Comparison of ENCODE assay signal across 8 mouse cellular contexts in genomic region chr5:113173318-113173717, GRCm38 (mm10). TPM values are rescaled to one million over a fixed set of nuclear protein-coding genes. Genes with fewer than 3 reads are reported as not detected.
DNase-seq lines count a peak whose midpoint lies in the region; ATAC-seq and TF ChIP-seq lines count a peak whose summit lies in the region.

No protein-coding gene starts in this region.

- H3K4me2 ChIP-seq in midbrain, embryonic 14.5 days (ENCODE audit: low read length) = no peak overlapping the region
- H3K4me2 ChIP-seq in midbrain, embryonic 16.5 days (ENCODE audit: low read length) = no peak overlapping the region
- no peak overlapping the region for H3K4me2 ChIP-seq in hindbrain, postnatal 0 days (ENCODE audit: low read depth, low read length)
- no peak overlapping the region for H3K4me2 ChIP-seq in limb, embryonic 14.5 days (replicated peaks; ENCODE audit: low read depth, low read length, severe bottlenecking)

- no peaks in the 10 kb centered on the region for H3K4me1 ChIP-seq in midbrain, embryonic 14.5 days (ENCODE audit: control insufficient read depth, insufficient read depth, low read length)
- H3K4me1 ChIP-seq in midbrain, embryonic 16.5 days (ENCODE audit: control insufficient read depth, insufficient read depth, low read length) = no peaks in the 10 kb centered on the region
- H3K4me1 ChIP-seq in hindbrain, postnatal 0 days (ENCODE audit: insufficient read depth, low read length) = no peaks in the 10 kb centered on the region
- H3K4me1 ChIP-seq in limb, embryonic 14.5 days (ENCODE audit: control insufficient read depth, insufficient read depth, low read length) = no peaks in the 10 kb centered on the region

- no peak overlapping the region for H3K27ac ChIP-seq in midbrain, embryonic 14.5 days (replicated peaks; ENCODE audit: low read depth, low read length)
- no peak overlapping the region for H3K27ac ChIP-seq in midbrain, embryonic 16.5 days (ENCODE audit: low read length)
- H3K27ac ChIP-seq in hindbrain, postnatal 0 days = no peak overlapping the region
- H3K27ac ChIP-seq in limb, embryonic 14.5 days (replicated peaks; ENCODE audit: low read depth, low read length) = no peak overlapping the region

- 18% methylated on average over 5 of the region's 5 CpGs for WGBS in midbrain, embryonic 14.5 days
- 22% methylated on average over 5 of the region's 5 CpGs for WGBS in midbrain, embryonic 16.5 days
- WGBS in hindbrain, postnatal 0 days = 22% methylated on average over 5 of the region's 5 CpGs
- WGBS in limb, embryonic 14.5 days = 15% methylated on average over 5 of the region's 5 CpGs

- peak; percentile 95 for TF ChIP-seq CTCF in hindbrain, postnatal 0 days (IDR thresholded peaks at IDR 0.05; ENCODE audit: low read depth)

- no peaks in the 10 kb centered on the region for H3K27me3 ChIP-seq in midbrain, embryonic 14.5 days (ENCODE audit: control insufficient read depth, insufficient read depth, low read length)
- no peaks in the 10 kb centered on the region for H3K27me3 ChIP-seq in midbrain, embryonic 16.5 days (ENCODE audit: control insufficient read depth, insufficient read depth, low read depth, low read length)
- no peaks in the 10 kb centered on the region for H3K27me3 ChIP-seq in hindbrain, postnatal 0 days (ENCODE audit: insufficient read depth, low read length)
- no peaks in the 10 kb centered on the region for H3K27me3 ChIP-seq in limb, embryonic 14.5 days (ENCODE audit: control insufficient read depth, insufficient read depth, low read length)

- no peak overlapping the region for H3K9ac ChIP-seq in midbrain, embryonic 14.5 days (replicated peaks; ENCODE audit: low read length)
- no peak overlapping the region for H3K9ac ChIP-seq in midbrain, embryonic 16.5 days (ENCODE audit: low read depth, low read length)
- H3K9ac ChIP-seq in hindbrain, postnatal 0 days (replicated peaks; ENCODE audit: low read length) = no peak overlapping the region
- no peak overlapping the region for H3K9ac ChIP-seq in limb, embryonic 14.5 days (ENCODE audit: low read depth, low read length, severe bottlenecking)

- peak; percentile 78 for DNase-seq in midbrain, embryonic 14.5 days
- peak; percentile 85 for DNase-seq in adrenal gland, postnatal 10 days
- peak; percentile 81 for DNase-seq in embryo, embryonic 10.5 days (ENCODE audit: low spot score)
- DNase-seq in hindbrain, postnatal 0 days (ENCODE audit: low spot score) = peak; percentile 69
- DNase-seq in limb, embryonic 14.5 days (ENCODE audit: low spot score) = peak; percentile 59
- DNase-seq in retina, embryonic 14.5 days (ENCODE audit: low spot score) = peak; percentile 85
- peak; percentile 55 to 75 for DNase-seq in urinary bladder, postnatal 36 days (ENCODE audit: low spot score in 2 of 2)

- no peak for ATAC-seq in midbrain, embryonic 14.5 days (ENCODE audit: low FRiP score, low TSS enrichment)
- no peak for ATAC-seq in midbrain, embryonic 16.5 days
- no peak for ATAC-seq in hindbrain, postnatal 0 days
- no peak for ATAC-seq in limb, embryonic 14.5 days (ENCODE audit: low FRiP score, low read depth)

- H3K9me3 ChIP-seq in midbrain, embryonic 14.5 days (ENCODE audit: control insufficient read depth, low read length) = no peaks in the 10 kb centered on the region
- H3K9me3 ChIP-seq in midbrain, embryonic 16.5 days (replicated peaks; ENCODE audit: control insufficient read depth, low read length, poor library complexity, severe bottlenecking) = no peaks in the 10 kb centered on the region
- no peaks in the 10 kb centered on the region for H3K9me3 ChIP-seq in hindbrain, postnatal 0 days (ENCODE audit: low read length)
- no peaks in the 10 kb centered on the region for H3K9me3 ChIP-seq in limb, embryonic 14.5 days (ENCODE audit: control insufficient read depth, low read length)

- no peak overlapping the region for H3K4me3 ChIP-seq in midbrain, embryonic 14.5 days (replicated peaks; ENCODE audit: low read depth, low read length)
- no peak overlapping the region for H3K4me3 ChIP-seq in midbrain, embryonic 16.5 days (ENCODE audit: low read depth, low read length)
- H3K4me3 ChIP-seq in hindbrain, postnatal 0 days (ENCODE audit: low read length) = no peak overlapping the region
- no peak overlapping the region for H3K4me3 ChIP-seq in limb, embryonic 14.5 days (replicated peaks; ENCODE audit: low read length)

- H3K36me3 ChIP-seq in midbrain, embryonic 14.5 days (ENCODE audit: control insufficient read depth, insufficient read depth, low read length) = no peaks in the 10 kb centered on the region
- H3K36me3 ChIP-seq in midbrain, embryonic 16.5 days (ENCODE audit: control insufficient read depth, insufficient read depth, low read length) = no peaks in the 10 kb centered on the region
- no peaks in the 10 kb centered on the region for H3K36me3 ChIP-seq in hindbrain, postnatal 0 days (ENCODE audit: insufficient read depth, low read length)
- H3K36me3 ChIP-seq in limb, embryonic 14.5 days (ENCODE audit: control insufficient read depth, insufficient read depth, low read length) = no peaks in the 10 kb centered on the region

- TF ChIP-seq POLR2A in limb, embryonic 14.5 days (IDR thresholded peaks at IDR 0.05; ENCODE audit: borderline replicate concordance, extremely low read depth, insufficient read depth, insufficient read length) = no peak

RNA-seq across cellular contexts. Expression of gene 2900026A02Rik, which starts 47.7 kb away (rescaled TPM):
- 1.6 and 2.1 TPM in 2 replicates for polyA plus RNA-seq in midbrain, embryonic 14.5 days (2014; fragmentation: Nextera tagmentation; extraction: Ambion mirVana)
- polyA plus RNA-seq in midbrain, embryonic 16.5 days (2015; fragmentation: Nextera tagmentation; extraction: Ambion mirVana) = 3.8 and 4.2 TPM in 2 replicates
- total RNA-seq in adrenal gland, postnatal 10 days (2021) = 10 to 100 TPM; 23.0 to 23.1 TPM
- total RNA-seq in hindbrain, postnatal 0 days (2014; rRNA removed) = 9.2 and 10.6 TPM in 2 replicates
- 2.5 and 3.1 TPM in 2 replicates for polyA plus RNA-seq in hindbrain, postnatal 0 days (2015; fragmentation: Nextera tagmentation; extraction: Ambion mirVana)
- 13.6 and 14.5 TPM in 2 replicates for polyA plus RNA-seq in limb, embryonic 14.5 days (2012; rRNA removed)
- 7.0 and 7.1 TPM in 2 replicates for polyA plus RNA-seq in limb, embryonic 14.5 days (2014; fragmentation: Nextera tagmentation; extraction: Ambion mirVana)

RNA-seq across cellular contexts. Expression of gene Tmem211, which starts 53.4 kb away (rescaled TPM):
- polyA plus RNA-seq in midbrain, embryonic 14.5 days (2014; fragmentation: Nextera tagmentation; extraction: Ambion mirVana) = 0.15 TPM in 1 of 2 replicates, not detected in the other
- polyA plus RNA-seq in midbrain, embryonic 16.5 days (2015; fragmentation: Nextera tagmentation; extraction: Ambion mirVana) = not detected in 2 replicates
- not detected for total RNA-seq in adrenal gland, postnatal 10 days (2021)
- 0.16 TPM in 1 of 2 replicates, not detected in the other for total RNA-seq in hindbrain, postnatal 0 days (2014; rRNA removed)
- polyA plus RNA-seq in hindbrain, postnatal 0 days (2015; fragmentation: Nextera tagmentation; extraction: Ambion mirVana) = 0.10 TPM in 1 of 2 replicates, not detected in the other
- 0.09 and 0.18 TPM in 2 replicates for polyA plus RNA-seq in limb, embryonic 14.5 days (2012; rRNA removed)
- not detected in 2 replicates for polyA plus RNA-seq in limb, embryonic 14.5 days (2014; fragmentation: Nextera tagmentation; extraction: Ambion mirVana)
